Mouse (Mus musculus) cerebellum, adult 18-20 months (tissue): ENCODE measurements around the gene Ms4a2.

Experiments
- DNase-seq, 2 experiments: peaks; one replicate each; pipeline ENCODE4 v3.0.0; 2021

Gene Ms4a2

GRCm38 (mm10) chr19:11574965-11575364 lies 48.6 kb downstream of the Ms4a2 start:
- DNase-seq, result no peak
